Mouse (Mus musculus) embryonic fibroblast, embryonic 13.5 days (primary cell): Measurements from ENCODE around the gene Gli3. TPM values are rescaled to one million over a fixed set of nuclear protein-coding genes. Genes with fewer than 3 reads are reported as not detected.

Experiments used
- H3K27ac ChIP-seq: 2 replicates; pipeline ENCODE4 v1.5.1; 2012; ENCODE audit warnings: low read length, control low read depth, inconsistent platforms; ENCODE audit not compliant: insufficient read depth
- H3K4me1 ChIP-seq: 2 replicates; pipeline ENCODE4 v1.6.1; 2011; ENCODE audit warnings: low read length; ENCODE audit not compliant: control insufficient read depth, insufficient read depth
- H3K4me3 ChIP-seq: 2 replicates; pipeline ENCODE4 v1.5.1; 2011; ENCODE audit warnings: mild to moderate bottlenecking, control low read depth, low read length; ENCODE audit not compliant: insufficient read depth
- CTCF ChIP-seq: IDR thresholded peaks from 2 replicates; pipeline ENCODE4 v1.5.1; 2011; ENCODE audit warnings: mild to moderate bottlenecking, control low read depth, low read length, moderate library complexity, borderline replicate concordance; ENCODE audit not compliant: insufficient read depth
- POLR2A ChIP-seq: IDR thresholded peaks from 2 replicates; pipeline ENCODE4 v1.6.1; 2011; ENCODE audit warnings: low read depth, mild to moderate bottlenecking, control low read depth, low read length, moderate library complexity
- polyA plus RNA-seq: library from polyadenylated mRNA; stranded (reverse); fragments of >200 nt; gene quantifications from 2 replicates; pipeline ENCODE4 v1.2.4, GENCODE M21; 2011; ENCODE audit warnings: low read depth; ENCODE audit not compliant: missing spikeins, insufficient read length

Gli3 gene
- polyA plus RNA-seq, 1 experiment, result 64.3 TPM

GRCm38 (mm10) chr13:15721446-15721845 lies 258.4 kb downstream of the Gli3 start:
- H3K4me1 ChIP-seq, result no peaks in the 10 kb centered on the region
- TF ChIP-seq CTCF, result no peak
- TF ChIP-seq POLR2A, result no peak

GRCm38 (mm10) chr13:15722766-15723379 lies 259.8 kb downstream of the Gli3 start:
- no peak overlapping the region for H3K27ac ChIP-seq
- no peaks in the 10 kb centered on the region for H3K4me1 ChIP-seq
- no peak overlapping the region for H3K4me3 ChIP-seq
- TF ChIP-seq POLR2A (no peak), CTCF (no peak)

More at GRCm38 (mm10) chr13:15721446-15721845, 258.4 kb downstream of the Gli3 start:
- Histone ChIP-seq H3K4me3 (no peak overlapping the region), H3K27ac (no peak overlapping the region)

- no peak for TF ChIP-seq CTCF
- TF ChIP-seq POLR2A, result no peak
- Histone ChIP-seq H3K4me3 (no peak overlapping the region), H3K27ac (no peak overlapping the region), H3K4me1 (no peaks in the 10 kb centered on the region)
These were observed 261.7 kb downstream of the Gli3 start for GRCm38 (mm10) chr13:15724723-15725122.

- Histone ChIP-seq H3K27ac (peak overlapping the region; percentile 98), H3K4me1 (peaks cover 15% of the 10 kb centered on the region), H3K4me3 (no peak overlapping the region)
- TF ChIP-seq POLR2A (no peak), CTCF (no peak)
These were observed 278.7 kb downstream of the Gli3 start for GRCm38 (mm10) chr13:15741771-15742170.

- H3K27ac ChIP-seq, result peak overlapping the region; percentile 98
- peaks cover 15% of the 10 kb centered on the region for H3K4me1 ChIP-seq
- H3K4me3 ChIP-seq, result no peak overlapping the region
- TF ChIP-seq CTCF (no peak), POLR2A (no peak)
These were observed 279.3 kb downstream of the Gli3 start for GRCm38 (mm10) chr13:15742308-15742707.

GRCm38 (mm10) chr13:15742777-15743176 lies 279.7 kb downstream of the Gli3 start:
- Histone ChIP-seq H3K4me1 (peaks cover 15% of the 10 kb centered on the region), H3K27ac (peak overlapping the region; percentile 98), H3K4me3 (no peak overlapping the region)
- no peak for TF ChIP-seq POLR2A
- TF ChIP-seq CTCF, result no peak

GRCm38 (mm10) chr13:15758835-15759632 lies 296.0 kb downstream of the Gli3 start:
- peak overlapping the region; percentile 23; the same call in 1 of the 2 replicates for H3K27ac ChIP-seq
- peak; percentile 89 for TF ChIP-seq CTCF
- TF ChIP-seq POLR2A, result no peak

GRCm38 (mm10) chr13:15759633-15760441 lies 296.8 kb downstream of the Gli3 start:
- H3K4me3 ChIP-seq, result no peak overlapping the region
- TF ChIP-seq CTCF (no peak), POLR2A (no peak)

More at GRCm38 (mm10) chr13:15758835-15759632, 296.0 kb downstream of the Gli3 start:
- H3K4me1 ChIP-seq, result peaks cover 5% of the 10 kb centered on the region; the same call in 1 of the 2 replicates
- H3K4me3 ChIP-seq, result 0 out of 2 replicates have a peak overlapping the region, but pooled peaks have one; percentile 9

GRCm38 (mm10) chr13:15762291-15762690 lies 299.3 kb downstream of the Gli3 start:
- TF ChIP-seq CTCF (no peak), POLR2A (no peak)
- Histone ChIP-seq H3K27ac (peak overlapping the region; percentile 62), H3K4me3 (no peak overlapping the region), H3K4me1 (peaks cover 5% of the 10 kb centered on the region; the same call in 1 of the 2 replicates)

More at GRCm38 (mm10) chr13:15759633-15760441, 296.8 kb downstream of the Gli3 start:
- Histone ChIP-seq H3K4me1 (peaks cover 5% of the 10 kb centered on the region; the same call in 1 of the 2 replicates), H3K27ac (peak overlapping the region; percentile 23)

GRCm38 (mm10) chr13:15762901-15763417 lies 299.9 kb downstream of the Gli3 start:
- TF ChIP-seq CTCF (0 out of 2 replicates have a peak, but pooled peaks have one; percentile 21), POLR2A (no peak)
- 0 out of 2 replicates have a peak, but pooled peaks cover 5% of the 10 kb centered on the region for H3K4me1 ChIP-seq
- H3K27ac ChIP-seq, result peak overlapping the region; percentile 62
- H3K4me3 ChIP-seq, result no peak overlapping the region
